Mouse (Mus musculus) retina, postnatal 1 day (tissue): ENCODE data around the gene Btrc.
A peak's percentile ranks its signal among the peaks of the same experiment; 100 is the strongest.

Source experiments
- DNase-seq: peaks from one replicate; pipeline ENCODE4 v3.0.0-alpha.2; 2012

Btrc gene

GRCm38 (mm10) chr19:45475928-45476553 is 112.5 kb downstream of the Btrc start:
- peak; percentile 65 for DNase-seq

- no peak for DNase-seq
Observed at GRCm38 (mm10) chr19:45479548-45479947, 116.0 kb downstream of the Btrc start.

GRCm38 (mm10) chr19:45480490-45480889 is 117.0 kb downstream of the Btrc start:
- no peak for DNase-seq

- no peak for DNase-seq
Observed at GRCm38 (mm10) chr19:45480951-45481350, 117.4 kb downstream of the Btrc start.

- DNase-seq: no peak
Observed at GRCm38 (mm10) chr19:45483470-45483869, 119.9 kb downstream of the Btrc start.

- DNase-seq: peak; percentile 31
Observed at GRCm38 (mm10) chr19:45486206-45486991, 122.9 kb downstream of the Btrc start.

GRCm38 (mm10) chr19:45486992-45487387 is 123.5 kb downstream of the Btrc start:
- DNase-seq: no peak

GRCm38 (mm10) chr19:45489961-45490360 is 126.4 kb downstream of the Btrc start:
- no peak for DNase-seq

GRCm38 (mm10) chr19:45491246-45491645 is 127.7 kb downstream of the Btrc start:
- no peak for DNase-seq

- DNase-seq: peak; percentile 55
Observed at GRCm38 (mm10) chr19:45494121-45494775, 130.7 kb downstream of the Btrc start.

GRCm38 (mm10) chr19:45505446-45505845 is 141.9 kb downstream of the Btrc start:
- no peak for DNase-seq

- no peak for DNase-seq
Observed at GRCm38 (mm10) chr19:45507531-45507930, 144.0 kb downstream of the Btrc start.

GRCm38 (mm10) chr19:45510680-45511079 is 147.1 kb downstream of the Btrc start:
- no peak for DNase-seq

- no peak for DNase-seq
Observed at GRCm38 (mm10) chr19:45511406-45511805, 147.9 kb downstream of the Btrc start.

GRCm38 (mm10) chr19:45515341-45515740 is 151.8 kb downstream of the Btrc start:
- DNase-seq: no peak

GRCm38 (mm10) chr19:45516264-45516663 is 152.7 kb downstream of the Btrc start:
- no peak for DNase-seq

GRCm38 (mm10) chr19:45527382-45527781 is 163.8 kb downstream of the Btrc start:
- no peak for DNase-seq

- DNase-seq: no peak
Observed at GRCm38 (mm10) chr19:45527931-45528534, 164.5 kb downstream of the Btrc start.

GRCm38 (mm10) chr19:45529294-45529693 is 165.8 kb downstream of the Btrc start:
- no peak for DNase-seq

- DNase-seq: no peak
Observed at GRCm38 (mm10) chr19:45530200-45530995, 166.9 kb downstream of the Btrc start.

- no peak for DNase-seq
Observed at GRCm38 (mm10) chr19:45531554-45531953, 168.0 kb downstream of the Btrc start.

GRCm38 (mm10) chr19:45533617-45534016 is 170.1 kb downstream of the Btrc start:
- DNase-seq: no peak
